Mouse (Mus musculus) left cerebral cortex, adult 18-20 months (tissue): ENCODE data around the gene Gm8334. TPM values are rescaled to one million over a fixed set of nuclear protein-coding genes. Genes with fewer than 3 reads are reported as not detected.
"Not testable (repeated sequence)": the region's sequence is repeated elsewhere in the genome, so short reads cannot be mapped to it uniquely, and the experiment has no call there.

Experiments used
- DNase-seq, 2 experiments: peaks; one replicate each; pipeline ENCODE4 v3.0.0; 2021 to 2022; ENCODE audit warnings: low spot score in 2 of 2, mixed read lengths in 1 of 2
- long read RNA-seq, 2 experiments: library from polyadenylated mRNA; stranded (forward); transcript quantifications; one replicate each; pipeline ENCODE4 v2.0.0; 2021
- total RNA-seq, 2 experiments: library from RNA; stranded (reverse); gene quantifications; 2 replicates each; pipeline ENCODE4 v1.2.3; 2021

The Gm8334 gene
- total RNA-seq = not detected
- long read RNA-seq, experiment 1 = 0 reads
- long read RNA-seq, experiment 2 = 0 reads

DNA sequence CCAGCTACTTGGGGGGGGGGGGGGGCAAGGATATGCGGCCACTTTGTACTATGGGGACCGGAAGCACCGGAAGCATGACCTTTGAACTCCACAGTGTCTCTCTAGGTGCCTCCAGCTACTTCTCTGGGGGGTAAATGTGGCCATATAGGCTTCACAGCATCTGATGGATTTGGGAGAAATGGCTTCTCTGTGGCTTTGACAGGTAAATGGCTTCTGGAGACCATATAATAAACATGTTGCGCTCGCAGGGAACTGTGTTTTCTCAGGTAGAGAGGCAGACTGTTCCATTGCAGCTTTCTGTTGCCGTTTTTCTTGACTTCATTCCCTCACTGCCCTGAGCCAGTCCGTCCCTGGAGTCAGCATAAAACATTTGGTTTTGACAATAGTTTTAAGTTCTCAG lies at the start of gene Gm8334:
Gm8334 (minus strand) TSS at position 101 of the 400 bp plus-strand sequence.
- not testable (repeated sequence) for DNase-seq

DNA sequence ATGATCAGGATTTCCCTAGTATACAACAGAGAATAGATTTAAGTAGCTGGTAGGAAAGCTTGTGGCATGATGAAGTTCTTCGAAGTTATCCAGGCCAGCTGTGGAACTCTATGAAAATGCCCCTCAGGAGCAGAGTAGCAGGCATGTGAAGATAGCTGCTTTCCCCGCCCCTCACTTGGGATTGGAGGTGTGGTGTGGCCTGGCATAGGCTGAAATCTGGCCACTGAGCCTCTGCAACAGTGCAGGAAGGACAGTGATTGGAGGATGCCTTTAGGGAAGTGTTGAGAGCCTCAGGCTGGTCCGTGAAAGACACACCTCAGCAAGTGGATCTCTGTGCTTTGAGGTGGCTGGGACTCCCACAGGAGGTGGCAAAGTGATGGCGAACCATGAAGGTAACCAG lies 48.3 kb upstream of the Gm8334 start, which contains the start of gene Gm15127:
Gm15127 (plus strand) TSS at position 301 of the 400 bp plus-strand sequence.
- DNase-seq = not testable (repeated sequence)

Other genes starting within 250 kb of the Gm8334 start
- not detected for gene Gm15114, start 126.2 kb downstream of the Gm8334 start, total RNA-seq
- gene Gm15127, start 48.4 kb upstream of the Gm8334 start, total RNA-seq = not detected
- not detected for gene Luzp4, start 242.5 kb upstream of the Gm8334 start, total RNA-seq